Mouse (Mus musculus) forebrain, embryonic 12.5 days (tissue): Measurements from ENCODE around the gene Syvn1. TPM values are rescaled to one million over a fixed set of nuclear protein-coding genes. Genes with fewer than 3 reads are reported as not detected.
"Not testable (repeated sequence)": the region's sequence is repeated elsewhere in the genome, so short reads cannot be mapped to it uniquely, and the experiment has no call there.

Source experiments
- ATAC-seq: fragments of 200-750 bp; cut with Nextera tagmentation; 2 replicates; pipeline ENCODE4 v1.8.0; 2017; ENCODE audit warnings: moderate TSS enrichment; ENCODE audit not compliant: low FRiP score
- H3K27ac ChIP-seq: fragments of 300-500 bp; sonication (generic); 2 replicates; pipeline ENCODE4 v1.5.1; 2016; ENCODE audit warnings: mild to moderate bottlenecking
- H3K27me3 ChIP-seq: fragments of 300-500 bp; sonication (generic); 2 replicates; pipeline ENCODE4 v1.6.1; 2016; ENCODE audit warnings: mild to moderate bottlenecking
- H3K36me3 ChIP-seq: fragments of 300-500 bp; sonication (generic); replicated peaks from 2 replicates; pipeline ENCODE4 v1.6.1; 2016; ENCODE audit warnings: mild to moderate bottlenecking
- H3K4me1 ChIP-seq: fragments of 300-500 bp; sonication (generic); 2 replicates; pipeline ENCODE4 v1.6.1; 2016
- H3K4me2 ChIP-seq: fragments of 300-500 bp; sonication (generic); 2 replicates; pipeline ENCODE4 v1.6.1; 2016; ENCODE audit warnings: mild to moderate bottlenecking, moderate library complexity
- H3K4me3 ChIP-seq: fragments of 300-500 bp; sonication (generic); replicated peaks from 2 replicates; pipeline ENCODE4 v1.5.1; 2016; ENCODE audit warnings: mild to moderate bottlenecking
- H3K9ac ChIP-seq: fragments of 300-500 bp; sonication (generic); 2 replicates; pipeline ENCODE4 v1.6.1; 2016; ENCODE audit warnings: mild to moderate bottlenecking
- H3K9me3 ChIP-seq: fragments of 300-500 bp; sonication (generic); 2 replicates; pipeline ENCODE4 v1.6.1; 2016
- WGBS: fragments of 180-500 bp; shearing (Covaris S2); methylation state at CpG from one replicate; pipeline ENCODE4 v1.1.7; 2016; 5-methylcytosine and 5-hydroxymethylcytosine counted together
- polyA plus RNA-seq: library from polyadenylated mRNA; unstranded; fragments of >200 nt; fragmentation: Nextera tagmentation; extraction: Ambion mirVana; gene quantifications from 2 replicates; pipeline ENCODE4 v1.2.1, GENCODE M21; 2016

Syvn1 gene
- polyA plus RNA-seq, 1 experiment from 2014 or later: 26.4 TPM

DNA sequence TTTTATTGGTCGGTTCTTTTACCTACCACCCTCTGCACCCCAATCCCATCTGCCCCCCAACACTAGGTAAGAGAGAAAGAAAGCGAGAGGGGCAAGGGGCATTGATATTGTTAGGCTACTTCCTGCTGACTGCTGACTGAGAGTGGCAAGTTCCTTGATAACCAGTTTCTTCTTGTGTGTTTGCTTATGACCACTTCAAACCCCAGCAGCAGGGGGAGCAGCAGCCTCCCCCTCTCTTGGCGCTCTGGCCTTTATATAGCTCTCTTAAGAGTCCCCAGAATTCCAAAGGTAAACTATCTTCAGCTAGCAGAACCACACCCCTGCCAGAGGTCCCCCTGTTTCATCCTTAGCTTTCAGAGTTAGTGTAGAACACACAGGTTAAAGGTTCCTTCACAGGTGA, 26.1 kb upstream of the Syvn1 start:
- 67% methylated on average over 3 of the region's 3 CpGs for WGBS
- Histone ChIP-seq H3K27me3 (peaks cover 27% of the 10 kb centered on the region), H3K36me3 (no peaks in the 10 kb centered on the region), H3K4me1 (peaks cover 11% of the 10 kb centered on the region), H3K4me3 (no peak overlapping the region), H3K4me2 (no peak overlapping the region), H3K9ac (no peak overlapping the region), H3K9me3 (no peaks in the 10 kb centered on the region), H3K27ac (no peak overlapping the region)
- ATAC-seq: no peak

DNA sequence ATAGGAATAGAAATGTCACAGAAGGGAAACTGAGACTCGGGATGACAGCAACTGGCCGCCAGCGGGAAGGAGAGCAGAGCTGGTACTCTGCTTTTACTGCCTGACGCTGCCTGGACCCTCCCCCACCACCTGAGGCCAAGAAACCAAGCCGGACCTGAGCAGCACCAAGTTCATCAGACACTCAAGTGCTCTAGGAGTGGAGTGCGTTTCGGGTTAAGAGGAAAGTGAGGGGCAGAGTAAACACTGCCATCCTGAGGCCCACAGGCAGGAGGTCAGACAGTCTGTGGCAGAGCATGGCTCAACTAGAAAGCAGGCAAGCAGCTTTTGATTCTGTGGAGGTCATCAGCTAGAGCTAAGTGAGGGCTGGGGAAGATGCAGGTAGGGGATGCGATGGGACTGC, 23.3 kb upstream of the Syvn1 start:
- Histone ChIP-seq H3K9me3 (no peaks in the 10 kb centered on the region), H3K36me3 (no peaks in the 10 kb centered on the region), H3K4me2 (no peak overlapping the region)

DNA sequence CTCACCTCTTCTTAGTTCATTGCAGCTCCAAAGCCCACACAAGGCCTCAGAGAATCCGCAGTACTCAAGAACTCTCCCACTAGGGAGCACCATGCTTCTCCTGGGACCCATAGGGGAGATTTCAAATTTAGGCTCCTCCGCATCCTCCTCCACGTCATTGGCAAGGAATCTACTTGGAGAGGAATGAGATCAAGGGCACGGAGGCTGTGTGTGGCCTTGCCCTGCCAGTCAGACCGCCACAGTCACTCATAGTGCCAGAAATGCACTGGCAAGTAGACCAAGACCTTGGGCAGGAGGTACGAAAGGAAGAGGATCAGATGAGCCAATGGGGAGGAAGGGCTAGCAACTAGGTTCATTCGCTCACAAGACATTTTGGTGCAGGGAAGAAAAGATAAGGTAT, 22.4 kb upstream of the Syvn1 start:
- no peak overlapping the region for H3K27ac ChIP-seq
- WGBS: 87% methylated on average over 7 of the region's 7 CpGs
- H3K36me3 ChIP-seq: no peaks in the 10 kb centered on the region
- H3K4me3 ChIP-seq: no peak overlapping the region
- ATAC-seq: no peak
- H3K9ac ChIP-seq: no peak overlapping the region
- no peak overlapping the region for H3K4me2 ChIP-seq
- no peaks in the 10 kb centered on the region for H3K27me3 ChIP-seq
- no peaks in the 10 kb centered on the region for H3K9me3 ChIP-seq
- no peaks in the 10 kb centered on the region for H3K4me1 ChIP-seq

More for the DNA sequence above, 23.3 kb upstream of the Syvn1 start:
- WGBS: 69% methylated on average over 8 of the region's 8 CpGs
- Histone ChIP-seq H3K4me1 (no peaks in the 10 kb centered on the region), H3K27me3 (no peaks in the 10 kb centered on the region), H3K9ac (no peak overlapping the region), H3K27ac (no peak overlapping the region), H3K4me3 (no peak overlapping the region)
- ATAC-seq: no peak

DNA sequence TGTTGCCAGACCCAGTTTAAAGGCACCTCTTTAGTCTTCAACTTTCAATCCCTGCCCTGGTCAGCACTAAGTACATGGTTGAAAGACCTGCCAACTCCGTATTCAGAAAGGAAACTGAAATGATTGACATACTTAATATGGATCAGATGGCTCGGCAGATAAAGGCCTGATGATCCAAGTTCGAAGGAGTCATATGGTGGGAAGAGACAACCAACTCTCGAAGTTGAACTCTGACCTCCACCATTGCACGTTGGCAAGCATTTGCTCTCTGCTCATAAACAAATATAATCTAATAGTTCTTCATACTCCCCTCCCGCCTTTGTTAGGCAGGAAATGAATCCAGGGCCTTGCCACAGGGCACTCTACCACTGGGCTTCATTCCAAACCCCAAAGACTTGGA, 17.4 kb upstream of the Syvn1 start:
- Histone ChIP-seq H3K4me3 (no peak overlapping the region), H3K36me3 (no peaks in the 10 kb centered on the region), H3K27me3 (no peaks in the 10 kb centered on the region), H3K4me1 (no peaks in the 10 kb centered on the region), H3K4me2 (no peak overlapping the region), H3K9ac (no peak overlapping the region), H3K9me3 (no peaks in the 10 kb centered on the region), H3K27ac (no peak overlapping the region)
- WGBS: 92% methylated on average over 6 of the region's 6 CpGs
- ATAC-seq: no peak

DNA sequence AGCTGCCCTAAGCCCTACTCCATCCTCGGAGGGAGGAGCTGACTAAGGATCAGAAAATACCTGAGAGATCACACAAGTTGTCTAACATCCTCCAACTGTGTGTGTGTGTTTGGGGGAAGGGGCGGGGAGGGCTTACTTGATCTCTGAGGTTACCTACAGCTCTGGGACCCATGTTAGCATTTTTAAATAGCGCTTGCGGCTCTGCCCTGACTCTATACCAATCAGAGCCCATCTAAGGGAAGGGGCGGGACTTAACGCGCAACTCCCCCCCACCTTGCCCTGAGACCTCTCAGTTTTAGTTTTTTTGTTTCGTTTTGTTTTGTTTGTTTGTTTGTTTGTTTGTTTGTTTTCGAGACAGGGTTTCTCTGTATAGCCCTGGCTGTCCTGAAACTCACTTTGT, 16.9 kb upstream of the Syvn1 start:
- H3K36me3 ChIP-seq: no peaks in the 10 kb centered on the region
- no peaks in the 10 kb centered on the region for H3K27me3 ChIP-seq
- H3K4me1 ChIP-seq: no peaks in the 10 kb centered on the region
- no peak overlapping the region for H3K9ac ChIP-seq
- H3K4me2 ChIP-seq: no peak overlapping the region
- 76% methylated on average over 9 of the region's 9 CpGs for WGBS
- no peaks in the 10 kb centered on the region for H3K9me3 ChIP-seq
- no peak for ATAC-seq
- no peak overlapping the region for H3K4me3 ChIP-seq
- no peak overlapping the region for H3K27ac ChIP-seq

DNA sequence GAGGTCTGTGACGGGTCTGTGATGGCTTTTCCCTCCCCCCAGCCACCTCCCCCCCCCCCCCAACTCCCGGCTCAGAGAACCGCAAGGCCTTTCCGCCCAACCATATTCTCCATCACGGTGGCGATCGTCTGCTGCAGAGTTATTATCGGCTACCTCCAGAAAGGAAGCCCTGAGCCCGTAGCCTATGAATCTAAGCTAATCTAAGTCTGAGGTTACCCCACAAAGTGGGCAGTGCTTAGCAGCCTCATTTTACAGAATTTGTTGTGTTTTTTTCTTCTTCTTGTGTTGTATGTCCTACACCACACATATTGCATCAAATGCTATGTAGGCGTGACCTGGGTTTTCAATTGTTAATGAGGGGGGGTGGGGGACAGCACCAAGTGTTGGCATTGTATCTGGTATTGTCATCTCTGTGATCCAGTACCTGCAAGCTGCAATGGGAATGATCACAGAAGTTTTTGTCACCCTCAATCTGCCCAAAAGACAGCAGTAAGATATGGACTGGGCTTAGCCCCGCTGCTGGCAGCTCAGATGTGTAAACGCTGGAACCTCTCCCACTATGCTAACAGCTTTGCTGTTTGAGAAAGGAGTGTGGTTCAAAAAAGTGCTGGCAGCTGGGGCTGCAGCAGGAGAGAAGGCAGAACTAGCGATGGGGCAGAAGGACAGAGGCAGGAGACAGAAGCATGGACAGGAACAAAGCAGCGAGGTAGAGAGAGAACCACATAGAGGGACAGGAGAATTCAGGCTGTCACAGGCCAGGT, 15.7 kb upstream of the Syvn1 start:
- Histone ChIP-seq H3K4me3 (no peak overlapping the region), H3K27ac (no peak overlapping the region), H3K27me3 (no peaks in the 10 kb centered on the region), H3K9me3 (no peaks in the 10 kb centered on the region), H3K36me3 (no peaks in the 10 kb centered on the region), H3K9ac (no peak overlapping the region), H3K4me2 (no peak overlapping the region), H3K4me1 (no peaks in the 10 kb centered on the region)
- ATAC-seq: no peak
- 80% methylated on average over 14 of the region's 14 CpGs for WGBS

DNA sequence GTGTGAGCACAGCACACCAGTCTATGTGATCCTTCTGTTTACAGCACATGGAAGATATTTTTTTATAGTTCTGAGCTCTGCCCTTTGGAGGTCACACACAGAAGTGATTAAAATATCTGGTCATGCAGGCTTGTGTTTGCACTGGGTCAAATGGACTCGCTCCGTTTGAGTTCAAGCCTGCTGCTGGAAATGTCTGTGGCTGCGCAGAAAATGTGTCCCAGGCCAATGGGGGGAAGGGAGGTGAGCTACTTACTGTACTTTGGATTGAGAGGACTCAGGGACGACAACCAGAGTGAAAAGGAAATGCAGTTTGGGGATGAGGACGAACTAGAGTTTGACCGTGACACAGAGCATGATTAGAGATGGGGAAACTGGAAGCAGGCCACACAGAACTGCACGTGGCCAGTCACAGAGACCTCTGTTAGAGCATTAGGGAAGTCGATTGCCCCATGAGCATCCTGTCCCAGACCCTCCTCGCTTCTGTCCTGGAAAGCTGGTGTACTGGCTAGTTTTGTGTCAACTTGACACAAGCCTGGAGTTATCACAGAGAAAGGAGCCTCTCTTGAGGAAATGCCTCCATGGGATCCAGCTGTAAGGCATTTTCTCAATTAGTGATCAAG, 10.3 kb upstream of the Syvn1 start:
- 84% methylated on average over 9 of the region's 9 CpGs for WGBS
- Histone ChIP-seq H3K4me3 (no peak overlapping the region), H3K27ac (no peak overlapping the region), H3K4me1 (no peaks in the 10 kb centered on the region), H3K36me3 (no peaks in the 10 kb centered on the region), H3K4me2 (no peak overlapping the region), H3K9ac (no peak overlapping the region), H3K9me3 (no peaks in the 10 kb centered on the region), H3K27me3 (no peaks in the 10 kb centered on the region)
- no peak for ATAC-seq

DNA sequence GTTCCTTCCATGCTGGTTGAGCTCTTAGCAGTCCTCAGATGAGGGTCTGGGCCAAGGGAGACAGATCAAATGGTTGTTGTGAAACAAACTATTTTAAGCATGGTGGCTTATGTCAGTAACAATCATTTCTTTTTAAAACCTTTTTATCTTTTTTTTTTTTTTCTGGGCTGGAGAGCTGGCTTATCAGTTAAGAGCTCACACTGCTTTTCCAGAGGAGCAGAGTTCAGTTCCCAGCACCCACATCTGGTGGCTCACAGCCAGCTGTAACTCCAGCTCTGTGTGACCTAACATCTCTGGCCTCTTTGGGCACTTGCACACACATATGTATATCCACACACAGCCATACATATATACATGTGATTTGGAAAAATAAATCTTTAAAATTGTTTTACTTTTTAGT, 8.7 kb upstream of the Syvn1 start:
- no peak for ATAC-seq
- H3K9ac ChIP-seq: no peak overlapping the region; the same call in 1 of the 2 replicates
- no peaks in the 10 kb centered on the region for H3K4me1 ChIP-seq
- no peak overlapping the region for H3K4me3 ChIP-seq
- H3K4me2 ChIP-seq: no peak overlapping the region
- no peaks in the 10 kb centered on the region for H3K36me3 ChIP-seq
- no peaks in the 10 kb centered on the region for H3K27me3 ChIP-seq
- H3K27ac ChIP-seq: no peak overlapping the region
- no peaks in the 10 kb centered on the region for H3K9me3 ChIP-seq

DNA sequence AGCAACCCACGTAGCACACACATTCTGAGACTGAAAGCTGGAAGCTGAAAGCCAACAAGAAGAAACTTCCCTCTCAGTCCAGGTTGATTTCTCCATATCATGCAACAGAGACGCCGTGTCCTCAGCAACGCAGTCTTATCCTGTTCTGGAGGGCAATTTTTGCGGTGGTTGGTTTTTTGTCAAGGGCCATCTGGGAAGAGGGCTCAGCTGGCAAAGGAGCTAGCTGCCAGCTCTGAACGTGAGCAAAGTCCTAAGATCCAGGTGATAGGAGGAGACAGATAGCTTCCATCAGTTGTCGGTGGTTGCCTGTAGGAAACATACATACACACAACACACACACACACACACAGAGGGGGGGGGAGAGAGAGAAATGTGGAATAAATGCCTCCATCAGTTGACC, 8.1 kb upstream of the Syvn1 start:
- H3K27me3 ChIP-seq: no peaks in the 10 kb centered on the region
- no peaks in the 10 kb centered on the region for H3K4me1 ChIP-seq
- H3K36me3 ChIP-seq: no peaks in the 10 kb centered on the region
- H3K9me3 ChIP-seq: no peaks in the 10 kb centered on the region
- H3K27ac ChIP-seq: no peak overlapping the region
- 85% methylated on average over 7 of the region's 7 CpGs for WGBS
- no peak overlapping the region for H3K9ac ChIP-seq
- no peak overlapping the region for H3K4me3 ChIP-seq
- ATAC-seq: no peak
- H3K4me2 ChIP-seq: no peak overlapping the region

DNA sequence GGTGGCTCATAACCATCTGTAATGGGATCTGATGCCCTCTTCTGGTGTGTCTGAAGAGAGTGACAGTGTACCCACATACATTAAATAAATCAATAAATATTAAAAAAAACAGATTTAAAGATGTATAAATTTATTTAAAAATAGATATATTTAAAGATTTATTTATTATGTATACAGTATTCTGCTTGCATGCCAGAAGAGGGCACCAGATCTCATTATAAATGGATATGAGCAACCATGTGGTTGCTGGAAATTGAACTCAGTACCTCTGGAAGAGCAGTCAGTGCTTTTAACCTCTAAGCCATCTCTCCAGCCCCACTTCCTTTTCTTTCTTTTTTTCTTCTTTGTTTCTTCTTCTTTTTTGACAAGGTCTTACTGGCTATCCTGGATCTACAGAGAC, 6.4 kb upstream of the Syvn1 start:
- Histone ChIP-seq H3K36me3 (no peaks in the 10 kb centered on the region), H3K27ac (no peak overlapping the region), H3K9me3 (no peaks in the 10 kb centered on the region), H3K4me1 (peaks cover 1% of the 10 kb centered on the region), H3K9ac (no peak overlapping the region), H3K4me2 (no peak overlapping the region), H3K4me3 (no peak overlapping the region), H3K27me3 (no peaks in the 10 kb centered on the region)
- ATAC-seq: no peak

DNA sequence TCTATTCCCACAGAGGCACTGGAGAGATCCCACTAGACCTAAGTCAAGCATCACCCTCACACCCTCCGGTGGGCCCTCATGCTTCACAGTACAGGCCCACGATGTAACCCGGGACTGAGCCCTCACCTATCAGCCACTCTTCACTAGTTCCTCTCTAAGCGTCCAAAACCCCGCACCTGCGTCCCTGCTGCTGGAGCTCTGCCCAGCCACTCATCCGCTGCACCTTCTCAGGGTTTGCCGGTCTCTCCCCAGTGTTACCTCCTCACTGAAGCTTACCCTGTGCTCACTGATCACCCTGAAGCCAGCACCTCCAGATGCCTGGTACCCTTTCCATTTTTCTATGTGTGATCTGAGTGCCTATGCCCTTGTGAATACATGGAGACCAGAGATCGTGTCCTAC, 4.1 kb upstream of the Syvn1 start:
- no peaks in the 10 kb centered on the region for H3K27me3 ChIP-seq
- 0 out of 2 replicates have a peak overlapping the region, but pooled peaks have one; percentile 3 for H3K27ac ChIP-seq
- H3K9ac ChIP-seq: no peak overlapping the region
- WGBS: 89% methylated on average over 9 of the region's 9 CpGs
- no peaks in the 10 kb centered on the region for H3K36me3 ChIP-seq
- no peak overlapping the region for H3K4me3 ChIP-seq
- H3K9me3 ChIP-seq: no peaks in the 10 kb centered on the region
- no peak for ATAC-seq
- peaks cover 11% of the 10 kb centered on the region for H3K4me1 ChIP-seq
- H3K4me2 ChIP-seq: no peak overlapping the region

DNA sequence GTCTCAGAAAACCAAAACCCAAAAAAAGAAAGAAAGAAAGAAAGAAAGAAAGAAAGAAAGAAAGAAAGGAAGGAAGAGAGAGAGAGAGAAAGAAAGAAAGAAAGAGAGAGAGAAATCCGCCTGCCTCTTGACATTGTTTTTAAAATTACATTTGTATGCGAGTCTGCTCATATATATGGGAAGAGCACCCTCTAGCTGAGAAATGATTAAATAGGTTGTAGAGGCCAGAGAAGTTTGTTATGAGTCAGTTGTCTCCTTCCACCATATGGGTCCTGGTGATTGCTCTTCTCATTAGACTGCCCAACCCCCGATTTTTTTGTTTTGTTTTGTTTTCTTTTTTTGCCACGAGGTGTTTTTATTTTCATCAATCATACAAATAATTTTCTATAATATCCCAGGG, 2.3 kb upstream of the Syvn1 start:
- 69% methylated on average over 4 of the region's 4 CpGs for WGBS
- H3K9ac ChIP-seq, H3K4me3 ChIP-seq, ATAC-seq, H3K9me3 ChIP-seq, H3K27me3 ChIP-seq, H3K4me2 ChIP-seq, H3K27ac ChIP-seq: not testable (repeated sequence)
- H3K4me1 ChIP-seq: peaks cover 26% of the 10 kb centered on the region
- H3K36me3 ChIP-seq: peaks cover 11% of the 10 kb centered on the region
